ENCODE assay signal across 20 mouse cellular contexts in the genomic region with DNA sequence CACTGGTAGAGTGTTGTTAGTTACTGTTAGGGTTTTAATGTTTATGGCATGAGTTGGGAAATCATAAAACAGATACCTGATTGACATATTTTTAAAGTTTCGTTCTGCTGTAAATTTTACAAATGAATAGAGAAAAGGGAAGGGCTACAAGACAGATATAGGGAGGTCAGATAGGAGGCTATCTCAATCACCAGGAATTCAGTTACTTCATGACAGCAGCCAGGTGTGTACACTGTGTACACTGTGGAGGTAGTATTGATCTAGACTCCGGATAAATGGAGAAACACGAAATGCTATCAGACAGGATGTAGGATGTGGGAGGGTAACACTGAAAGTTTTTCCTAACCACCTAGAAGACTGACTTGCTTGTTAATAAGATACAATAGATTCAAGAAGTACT. TPM values are rescaled to one million over a fixed set of nuclear protein-coding genes. Genes with fewer than 3 reads are reported as not detected.
"Had no signal": no experiment of that assay in that cellular context is flagged by ENCODE, and none has a peak within 500 bp of the region (broad histone marks: within the 10 kb centered on the region; RNA-seq: fewer than 3 reads in every experiment).

No protein-coding gene starts in this region.

- H3K4me1 ChIP-seq: neural tube, embryonic 13.5 days; stomach, embryonic 15.5 days had no signal

- H3K27me3 ChIP-seq: neural tube, embryonic 13.5 days; neural tube, embryonic 15.5 days; stomach, embryonic 15.5 days had no signal

- H3K4me3 ChIP-seq: neural tube, embryonic 13.5 days; neural tube, embryonic 15.5 days; stomach, embryonic 15.5 days had no signal

- H3K36me3 ChIP-seq: neural tube, embryonic 13.5 days; neural tube, embryonic 15.5 days; stomach, embryonic 15.5 days had no signal

- DNase-seq: retina, postnatal 1 day; right cerebral cortex, adult 18-20 months; right cerebral cortex, postnatal 14 days; right cerebral cortex, postnatal 25 days; right cerebral cortex, postnatal 4 days; spleen, adult 18-20 months; thymus, adult 18-20 months; thymus, adult 2 months; thymus, postnatal 14 days; thymus, postnatal 25 days; thymus, postnatal 36 days; thymus, postnatal 4 days had no signal

- H3K9me3 ChIP-seq: neural tube, embryonic 13.5 days; neural tube, embryonic 15.5 days; stomach, embryonic 15.5 days had no signal

- H3K27ac ChIP-seq: neural tube, embryonic 13.5 days; neural tube, embryonic 15.5 days; stomach, embryonic 15.5 days; stomach, postnatal 0 days had no signal

- H3K9ac ChIP-seq: neural tube, embryonic 13.5 days; neural tube, embryonic 15.5 days; stomach, embryonic 15.5 days had no signal

RNA-seq across cellular contexts. Expression of gene A4gnt, which starts 57.0 kb away (rescaled TPM):
- total RNA-seq: neutrophil, adult 5-6 weeks had no signal
- polyA plus RNA-seq: neural tube, embryonic 13.5 days; neural tube, embryonic 14.5 days; neural tube, embryonic 15.5 days; spleen, adult 2 months; testis, adult 2 months had no signal
